In genomic region chr8:111734244-111734960, GRCm38 (mm10) we compare ENCODE assay signal across 8 mouse cellular contexts. TPM values are rescaled to one million over a fixed set of nuclear protein-coding genes. Genes with fewer than 3 reads are reported as not detected.
DNase-seq lines count a peak whose midpoint lies in the region; ATAC-seq and TF ChIP-seq lines count a peak whose summit lies in the region.

No protein-coding gene starts in this region.

- H3K4me3 ChIP-seq in neural tube, embryonic 11.5 days (ENCODE audit: low read depth, low read length), result no peak overlapping the region
- H3K4me3 ChIP-seq in small intestine, adult 2 months (ENCODE audit: low read depth, low read length), result no peak overlapping the region

- no peaks in the 10 kb centered on the region for H3K36me3 ChIP-seq in neural tube, embryonic 11.5 days (ENCODE audit: control insufficient read depth, insufficient read depth, low read length)
- H3K36me3 ChIP-seq in small intestine, adult 2 months (ENCODE audit: control insufficient read depth, insufficient read depth, low read length), result no peaks in the 10 kb centered on the region

- TF ChIP-seq CTCF in small intestine, adult 2 months (IDR thresholded peaks at IDR 0.05; ENCODE audit: extremely low read depth, insufficient read length, insufficient replicate concordance, low read depth, low read length), result no peak

- H3K4me1 ChIP-seq in neural tube, embryonic 11.5 days (ENCODE audit: control insufficient read depth, insufficient read depth, low read length), result peaks cover 70% of the 10 kb centered on the region
- H3K4me1 ChIP-seq in small intestine, adult 2 months (ENCODE audit: control insufficient read depth, insufficient read depth, insufficient read length, low read length), result peaks cover 64% of the 10 kb centered on the region

- H3K4me2 ChIP-seq in neural tube, embryonic 11.5 days (ENCODE audit: low read depth), result no peak overlapping the region

- peak overlapping the region; percentile 11; the same call in 1 of the 2 replicates for H3K27ac ChIP-seq in neural tube, embryonic 11.5 days (ENCODE audit: low read depth, low read length)
- H3K27ac ChIP-seq in small intestine, adult 2 months (ENCODE audit: insufficient read depth, low read depth, low read length), result peak overlapping the region; percentile 26

- DNase-seq in cerebellum, adult 11-12 months, result peak; percentile 37
- DNase-seq in cerebellum, postnatal 4 days (ENCODE audit: low spot score in 2 of 2), result no peak
- DNase-seq in neural tube, embryonic 11.5 days (ENCODE audit: low spot score), result no peak
- no peak for DNase-seq in neural tube, embryonic 10.5 days (ENCODE audit: extremely low spot score, low spot score)
- peak; percentile 27 for DNase-seq in kidney, postnatal 10 days
- DNase-seq in urinary bladder, adult 18-20 months (ENCODE audit: low spot score in 2 of 2), result no peak

- no peak overlapping the region for H3K9ac ChIP-seq in neural tube, embryonic 11.5 days (ENCODE audit: low read length)

- ATAC-seq in neural tube, embryonic 11.5 days (ENCODE audit: insufficient read depth, low FRiP score, low TSS enrichment), result no peak
- no peak for ATAC-seq in CD4-positive, CD25-positive, alpha-beta regulatory T cell, adult 4 months

- H3K9me3 ChIP-seq in neural tube, embryonic 11.5 days (ENCODE audit: control insufficient read depth, low read length), result no peaks in the 10 kb centered on the region

- no peak for TF ChIP-seq POLR2A in small intestine, adult 2 months (IDR thresholded peaks at IDR 0.05; ENCODE audit: low read depth, low read length)

- 52% methylated on average over 6 of the region's 6 CpGs for WGBS in neural tube, embryonic 11.5 days
- 30% methylated on average over 6 of the region's 6 CpGs for WGBS in small intestine, adult 2 months

- H3K27me3 ChIP-seq in neural tube, embryonic 11.5 days (ENCODE audit: control insufficient read depth, insufficient read depth, low read length), result no peaks in the 10 kb centered on the region
- H3K27me3 ChIP-seq in small intestine, adult 2 months (ENCODE audit: control insufficient read depth, insufficient read depth, low read length), result no peaks in the 10 kb centered on the region

RNA-seq across cellular contexts. Expression of gene Bcar1, which starts 9.2 kb away (rescaled TPM):
- 60.3 and 62.5 TPM in 2 replicates for polyA plus RNA-seq in neural tube, embryonic 11.5 days (2014; fragmentation: Nextera tagmentation; extraction: Ambion mirVana)
- 84.1 and 251 TPM in 2 replicates for polyA plus RNA-seq in small intestine, adult 2 months (2012; rRNA removed)
- polyA plus RNA-seq in CD4-positive, CD25-positive, alpha-beta regulatory T cell, adult 4 months (2017; shearing (Covaris generic)), result under 1 TPM; 0.27 to 0.42 TPM

RNA-seq across cellular contexts. Expression of gene Ctrb1, which starts 43.6 kb away (rescaled TPM):
- not detected in 2 replicates for polyA plus RNA-seq in neural tube, embryonic 11.5 days (2014; fragmentation: Nextera tagmentation; extraction: Ambion mirVana)
- polyA plus RNA-seq in small intestine, adult 2 months (2012; rRNA removed), result 138 and 67,254 TPM in 2 replicates
- not detected for polyA plus RNA-seq in CD4-positive, CD25-positive, alpha-beta regulatory T cell, adult 4 months (2017; shearing (Covaris generic))

Comparison
In these comparisons a context has a peak if more than half of its experiments do, and no peak if none do; other contexts are left out.
1. DNase-seq: peak in cerebellum, adult 11-12 months (single experiment) and kidney, postnatal 10 days (single experiment); none in cerebellum, postnatal 4 days (0 of 2), neural tube, embryonic 11.5 days (single experiment), neural tube, embryonic 10.5 days (single experiment) and urinary bladder, adult 18-20 months (0 of 2).
2. RNA of gene Bcar1, which starts 9.2 kb away (polyA plus RNA-seq): 84.1 to 251 TPM in small intestine, adult 2 months and 60.3 to 62.5 TPM in neural tube, embryonic 11.5 days; 0.27 to 0.42 TPM in CD4-positive, CD25-positive, alpha-beta regulatory T cell, adult 4 months; every median in the first group is over 10 times any median in the second.
3. RNA of gene Ctrb1, which starts 43.6 kb away (polyA plus RNA-seq): 138 to 67,254 TPM in small intestine, adult 2 months; not detected in neural tube, embryonic 11.5 days and not detected in CD4-positive, CD25-positive, alpha-beta regulatory T cell, adult 4 months; every median in the first group is over 100 times any median in the second.